Mouse (Mus musculus): Measurements from ENCODE around the gene Cmss1.

The Cmss1 gene

DNA sequence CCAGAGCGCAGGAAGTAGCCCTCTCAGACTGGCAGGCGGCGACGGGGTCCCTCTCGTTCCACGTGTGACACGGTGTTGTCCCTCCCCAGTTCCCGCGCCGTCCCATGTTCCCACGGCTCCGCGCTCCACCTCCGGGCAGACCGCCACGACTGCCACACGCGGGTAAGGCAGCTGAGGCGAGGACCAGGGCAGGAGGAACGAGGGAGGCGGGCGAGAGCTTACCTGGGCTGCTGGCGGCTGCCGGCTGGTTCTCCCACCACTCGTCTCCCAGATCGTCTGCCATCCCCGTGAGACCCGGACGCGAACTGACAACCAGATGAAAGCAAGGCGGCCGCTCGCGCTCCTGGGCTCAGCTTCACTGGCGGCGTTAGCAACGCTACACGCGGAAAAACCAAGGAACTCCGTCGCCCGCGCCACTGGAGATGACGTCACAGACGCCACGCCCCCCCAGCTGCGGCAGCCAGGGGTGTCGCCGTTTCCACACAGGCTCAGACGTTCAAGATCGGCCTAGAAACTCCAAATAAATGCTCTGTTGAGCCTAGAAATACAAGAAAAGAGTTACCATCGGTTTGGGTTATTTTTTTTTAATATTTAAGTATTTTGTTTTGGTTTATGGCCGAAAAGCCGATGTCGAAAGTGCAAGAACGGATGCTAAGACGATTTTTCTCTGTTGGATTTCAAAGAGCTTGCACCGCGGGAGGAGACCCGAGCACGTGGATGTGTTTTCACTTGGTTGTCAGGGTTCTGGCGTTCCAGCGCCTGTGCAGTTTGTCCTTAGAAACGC lies at the start of gene Cmss1:
Gene Cmss1, minus strand, starts transcription at position 421 of the 784 bp plus-strand sequence.
- DNase-seq (ENCODE audit: low read depth), result peak; percentile 95

- no peak for DNase-seq (ENCODE audit: low read depth)
Observed at GRCm38 (mm10) chr16:57649888-57650287, 43.2 kb upstream of the Cmss1 start.

DNA sequence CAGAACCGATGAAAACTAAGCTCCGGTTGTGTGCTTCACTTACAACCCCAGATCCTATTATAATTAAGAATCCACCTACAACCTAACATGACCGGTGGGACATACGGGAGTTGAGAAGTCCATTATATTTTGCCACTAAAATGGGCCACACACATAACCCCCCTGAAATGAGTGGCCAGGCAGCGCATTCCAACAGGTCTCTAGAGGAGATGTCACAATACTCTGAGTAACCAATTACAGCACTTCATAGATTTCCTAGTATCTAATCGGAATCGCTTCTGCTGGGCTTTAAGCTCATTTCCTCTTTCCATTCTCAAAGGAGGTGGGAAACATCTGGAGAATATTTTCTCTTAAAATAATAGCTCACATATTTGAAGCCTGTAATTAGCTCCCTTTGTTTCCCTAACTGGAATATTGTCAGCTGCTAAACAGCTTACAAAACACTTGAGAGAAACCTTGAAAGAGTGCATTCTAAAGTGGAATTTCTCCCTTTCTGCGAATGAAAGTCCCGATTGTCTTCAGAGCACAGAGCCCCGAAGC lies 34.8 kb upstream of the Cmss1 start:
- no peak for DNase-seq (ENCODE audit: low read depth)

DNA sequence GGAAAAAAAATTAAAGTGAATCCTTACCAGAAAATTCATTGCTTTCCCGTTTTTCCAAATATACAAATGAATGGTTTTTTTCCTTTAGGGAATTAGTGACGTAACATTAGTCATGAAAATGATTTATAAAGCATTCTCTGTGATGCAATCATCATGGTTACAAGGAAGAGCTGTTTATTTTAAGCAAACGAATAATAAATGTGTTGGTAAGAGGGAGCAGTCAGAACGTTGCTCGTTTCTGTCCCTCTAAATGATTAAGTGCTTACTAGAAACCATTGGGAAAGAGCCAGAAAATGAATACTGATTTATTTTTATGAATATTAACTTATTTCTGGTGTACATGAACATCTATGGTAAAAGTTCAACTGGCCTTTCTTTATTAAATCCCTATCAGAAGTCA lies 28.1 kb upstream of the Cmss1 start:
- DNase-seq (ENCODE audit: low read depth), result no peak

- DNase-seq (ENCODE audit: low read depth), result peak; percentile 65
Observed at GRCm38 (mm10) chr16:57634191-57634590, 27.5 kb upstream of the Cmss1 start.

DNA sequence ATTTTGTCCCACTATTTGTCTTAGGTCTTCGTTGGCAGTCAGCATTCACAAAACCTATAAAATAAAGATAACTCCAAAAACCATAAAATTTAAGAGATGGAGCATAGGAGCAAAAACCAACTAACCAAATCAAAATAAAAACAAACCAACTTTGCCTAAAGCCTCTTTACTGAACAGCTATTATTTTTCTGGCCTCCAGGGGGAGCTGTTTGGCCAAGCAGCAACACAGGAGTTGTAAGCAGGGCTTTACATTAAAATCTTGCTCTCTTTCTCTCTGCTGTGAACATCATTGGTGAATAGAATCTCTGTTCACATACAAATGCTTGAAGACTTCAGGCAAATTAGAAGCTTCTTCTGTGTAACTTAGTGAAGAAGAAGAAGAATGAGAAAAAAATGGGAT lies 5.1 kb upstream of the Cmss1 start:
- peak; percentile 75 for DNase-seq (ENCODE audit: low read depth)

- no peak for DNase-seq (ENCODE audit: low read depth)
Observed at GRCm38 (mm10) chr16:57601031-57601430, 5.6 kb downstream of the Cmss1 start.

GRCm38 (mm10) chr16:57597295-57597957 lies 9.2 kb downstream of the Cmss1 start:
- DNase-seq (ENCODE audit: low read depth), result no peak

DNA sequence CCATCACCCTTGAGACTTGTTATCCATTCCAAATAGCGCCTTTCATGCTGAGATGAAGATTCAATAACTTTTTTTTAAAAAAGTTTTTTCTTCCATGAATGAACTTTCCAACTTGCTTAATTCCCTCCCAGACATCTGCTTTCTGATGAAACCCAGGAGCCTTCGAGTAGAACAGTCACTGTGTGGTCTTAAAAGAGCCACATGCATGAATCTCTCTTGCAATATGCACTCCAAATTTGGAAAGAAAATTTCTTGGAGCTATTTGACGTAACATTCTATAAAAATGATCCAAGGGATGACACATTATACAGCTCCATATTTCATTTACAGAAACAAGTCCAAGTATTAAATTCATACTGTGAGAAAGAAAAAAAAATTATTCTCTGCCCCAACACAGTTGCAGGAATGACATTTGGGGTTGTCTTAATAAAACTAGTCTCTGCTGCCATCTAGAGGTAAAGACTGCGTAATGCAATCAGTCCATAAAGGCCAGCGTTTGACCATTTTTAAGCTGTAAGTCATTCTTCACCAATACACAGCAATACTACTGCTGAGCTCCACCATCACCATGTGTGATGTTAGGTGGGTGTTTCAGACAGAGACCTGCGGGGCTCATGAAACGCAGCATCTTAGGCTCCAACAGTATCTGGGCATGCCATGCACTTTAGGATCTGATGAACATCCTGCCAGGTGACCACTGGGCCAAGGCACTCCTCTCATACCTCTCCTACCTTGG lies 13.1 kb downstream of the Cmss1 start:
- peak; percentile 84 for DNase-seq (ENCODE audit: low read depth)

GRCm38 (mm10) chr16:57585201-57585600 lies 21.5 kb downstream of the Cmss1 start:
- peak; percentile 47 for DNase-seq (ENCODE audit: low read depth)

DNA sequence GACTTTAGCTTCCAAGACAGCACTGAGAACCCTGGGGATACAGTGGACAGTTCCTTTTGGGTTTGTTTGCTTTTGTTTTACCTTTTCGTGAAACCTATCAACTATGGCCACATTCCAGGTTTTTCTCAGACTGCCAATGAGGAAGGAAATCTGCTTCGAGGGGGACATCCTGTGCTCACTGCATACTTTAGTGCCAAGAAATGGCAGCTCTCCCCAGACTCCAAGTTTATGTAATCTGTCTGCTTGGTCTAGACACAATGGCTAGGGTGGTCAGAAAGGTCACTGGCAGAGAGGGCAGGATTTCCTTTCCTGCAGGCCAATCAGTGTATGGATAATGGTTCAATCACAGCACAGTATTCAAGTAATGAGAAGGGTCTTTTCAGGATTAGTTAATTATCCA lies 24.7 kb downstream of the Cmss1 start:
- no peak for DNase-seq (ENCODE audit: low read depth)

DNA sequence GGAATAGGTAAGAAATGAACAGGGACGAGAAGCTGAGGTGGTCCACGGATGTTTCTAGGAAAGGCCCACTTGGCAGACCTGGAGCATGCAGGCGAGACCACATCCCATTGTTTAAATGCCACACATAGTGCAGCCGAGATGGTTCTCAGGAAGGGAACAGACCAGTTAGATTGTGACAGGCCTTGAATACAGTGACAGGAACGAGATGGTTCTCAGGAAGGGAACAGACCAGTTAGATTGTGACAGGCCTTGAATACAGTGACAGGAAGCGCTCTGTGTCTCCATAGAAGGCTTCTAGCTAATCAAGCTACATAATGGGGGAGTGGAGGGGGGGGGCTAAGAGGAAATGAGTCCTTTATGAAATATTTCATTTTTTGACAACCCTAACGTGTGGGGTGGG lies 26.6 kb downstream of the Cmss1 start:
- DNase-seq (ENCODE audit: low read depth), result no peak

- DNase-seq (ENCODE audit: low read depth), result peak; percentile 47
Observed at GRCm38 (mm10) chr16:57577519-57577918, 29.1 kb downstream of the Cmss1 start.

DNA sequence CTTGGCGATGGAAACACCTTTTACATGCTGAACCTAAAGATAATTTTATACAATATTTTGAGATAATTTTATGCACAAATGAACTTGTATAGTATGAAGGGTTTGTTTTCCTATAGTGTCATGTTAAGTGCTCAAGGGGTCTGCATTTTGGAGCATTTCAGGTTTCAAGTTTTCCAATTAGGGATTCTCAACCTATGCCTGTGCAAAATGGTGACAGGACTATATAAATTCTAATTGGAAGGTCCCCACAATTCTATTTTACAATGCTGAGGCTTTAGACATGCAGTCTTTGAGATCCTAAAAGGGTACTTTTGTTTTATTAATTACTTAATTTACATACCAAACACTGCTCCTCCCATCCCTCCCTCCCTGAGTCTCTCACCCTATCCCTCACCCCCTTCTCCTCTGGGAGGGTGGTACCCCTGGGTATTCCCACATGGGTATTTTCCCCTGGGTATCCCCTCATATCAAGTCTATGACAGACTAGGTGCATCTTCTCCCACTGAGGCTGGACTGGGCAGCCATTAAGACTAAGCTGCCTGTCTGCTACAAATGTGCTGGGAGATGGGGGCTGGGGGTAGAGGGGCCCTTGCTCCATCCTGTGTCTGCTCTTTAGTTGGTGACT lies 30.8 kb downstream of the Cmss1 start:
- no peak for DNase-seq (ENCODE audit: low read depth)

GRCm38 (mm10) chr16:57573831-57574230 lies 32.8 kb downstream of the Cmss1 start:
- no peak for DNase-seq (ENCODE audit: low read depth)

DNA sequence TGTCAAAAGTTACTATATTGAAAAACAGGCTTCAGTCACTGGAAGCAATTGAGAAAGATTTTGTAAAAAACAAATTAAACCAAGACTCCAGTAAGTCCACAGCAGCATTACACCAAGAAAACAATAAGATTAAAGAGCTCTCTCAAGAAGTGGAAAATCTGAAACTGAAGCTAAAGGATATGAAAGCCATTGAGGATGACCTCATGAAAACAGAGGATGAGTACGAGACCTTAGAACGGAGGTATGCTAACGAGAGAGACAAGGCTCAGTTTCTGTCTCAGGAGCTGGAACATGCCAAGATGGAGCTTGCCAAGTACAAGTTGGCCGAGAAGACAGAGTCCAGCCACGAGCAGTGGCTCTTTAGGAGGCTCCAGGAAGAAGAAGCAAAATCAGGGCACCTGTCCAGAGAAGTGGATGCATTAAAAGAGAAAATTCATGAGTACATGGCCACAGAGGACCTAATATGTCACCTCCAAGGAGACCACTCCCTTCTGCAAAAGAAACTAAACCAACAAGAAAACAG lies 35.8 kb downstream of the Cmss1 start:
- DNase-seq (ENCODE audit: low read depth), result no peak

DNA sequence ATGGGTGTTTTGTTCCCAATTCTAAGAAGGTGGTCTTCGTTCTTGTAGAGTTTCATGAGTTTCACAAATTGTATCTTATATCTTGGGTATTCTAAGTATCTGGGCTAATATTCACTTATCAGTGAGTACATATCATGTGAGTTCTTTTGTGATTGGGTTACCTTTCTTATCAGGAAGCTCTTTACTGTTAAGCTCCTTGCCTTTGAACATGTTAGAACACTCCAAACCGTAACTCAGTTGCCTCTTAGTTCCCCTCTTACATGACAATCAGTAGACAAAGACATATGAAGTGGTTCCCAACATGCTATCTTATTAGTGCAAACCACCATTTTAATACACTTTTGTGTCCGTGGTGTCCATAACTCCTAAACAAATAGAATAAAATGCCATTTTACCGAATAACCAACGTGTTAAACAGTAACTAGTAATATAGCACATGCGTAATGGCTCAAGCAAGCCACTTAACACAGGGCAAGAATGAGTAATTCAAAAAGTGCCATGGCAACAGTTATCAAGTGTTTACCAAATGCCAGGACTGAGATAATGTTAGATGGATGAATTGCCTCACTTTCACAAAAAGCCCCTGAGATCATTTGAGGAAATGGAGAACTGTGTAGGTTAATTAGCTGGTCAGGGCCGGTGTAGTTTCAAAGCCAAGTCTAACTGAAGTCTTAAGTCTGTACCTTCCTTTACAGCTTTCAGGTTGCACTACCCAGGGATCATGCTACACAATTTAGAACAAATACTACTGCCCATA lies 37.8 kb downstream of the Cmss1 start:
- no peak for DNase-seq (ENCODE audit: low read depth)

GRCm38 (mm10) chr16:57566215-57566614 lies 40.4 kb downstream of the Cmss1 start:
- no peak for DNase-seq (ENCODE audit: low read depth)

DNA sequence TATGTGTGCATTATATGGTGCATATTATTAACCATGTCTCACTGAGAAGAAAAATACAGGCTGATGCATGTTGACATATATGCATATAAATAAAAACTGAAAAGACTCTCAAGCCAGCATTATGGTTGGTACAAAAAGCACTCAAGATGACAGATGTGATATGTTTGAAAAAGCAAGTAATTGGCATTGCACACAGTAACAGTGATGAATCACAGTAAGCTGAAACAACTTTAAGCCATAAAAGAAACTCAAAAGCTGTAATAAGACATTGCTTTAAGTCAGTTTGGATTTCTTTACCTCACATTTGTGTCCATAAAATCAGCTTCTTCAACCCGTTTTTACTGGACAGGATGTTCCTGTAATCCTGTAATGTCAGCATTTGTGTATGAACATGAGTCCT lies 41.9 kb downstream of the Cmss1 start:
- no peak for DNase-seq (ENCODE audit: low read depth)

DNA sequence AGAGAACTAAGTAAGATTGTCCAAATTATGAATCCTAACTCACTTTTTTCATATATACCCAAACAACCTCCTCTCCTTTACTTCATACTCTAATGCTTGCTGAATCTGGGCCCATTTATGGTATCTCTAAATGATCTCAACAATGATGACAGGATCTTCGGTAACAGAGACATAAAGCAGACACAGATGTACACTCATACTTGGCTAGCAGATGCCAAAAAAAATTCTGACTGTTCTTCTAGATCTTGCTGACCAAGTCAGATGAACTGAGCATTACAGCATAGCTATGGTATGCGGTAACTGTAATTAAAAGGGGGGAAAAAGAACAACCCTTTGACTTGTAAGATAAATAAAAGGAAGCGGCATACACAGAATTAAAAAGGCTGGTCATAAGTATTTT lies 43.2 kb downstream of the Cmss1 start:
- DNase-seq (ENCODE audit: low read depth), result no peak

GRCm38 (mm10) chr16:57560185-57560584 lies 46.5 kb downstream of the Cmss1 start:
- DNase-seq (ENCODE audit: low read depth), result no peak

Data from induced T-regulatory cell, adult 2 months (primary cell).